Comparison of ENCODE assay signal across 8 mouse cellular contexts in genomic region chrX:73715476-73716108, GRCm38 (mm10). TPM values are rescaled to one million over a fixed set of nuclear protein-coding genes. Genes with fewer than 3 reads are reported as not detected.
DNase-seq lines count a peak whose midpoint lies in the region; ATAC-seq and TF ChIP-seq lines count a peak whose summit lies in the region.

No protein-coding gene starts in this region.

- H3K4me2 ChIP-seq in neural tube, embryonic 14.5 days (ENCODE audit: low read depth, low read length), result peak overlapping the region; percentile 57

- no peaks in the 10 kb centered on the region for H3K27me3 ChIP-seq in neural tube, embryonic 14.5 days (ENCODE audit: control insufficient read depth, insufficient read depth, low read length)

- peak overlapping the region; percentile 87 for H3K4me3 ChIP-seq in lung, adult 2 months (replicated peaks; ENCODE audit: extremely low read depth, low read depth, low read length)
- peak overlapping the region; percentile 43 for H3K4me3 ChIP-seq in neural tube, embryonic 14.5 days (ENCODE audit: low read depth, low read length)

- WGBS in lung, adult 2 months, result 36% methylated on average over 21 of the region's 21 CpGs
- WGBS in neural tube, embryonic 14.5 days, result 24% methylated on average over 20 of the region's 21 CpGs

- no peak for TF ChIP-seq CTCF in lung, adult 2 months (IDR thresholded peaks at IDR 0.05; ENCODE audit: insufficient read depth, low read length)

- no peaks in the 10 kb centered on the region for H3K9me3 ChIP-seq in neural tube, embryonic 14.5 days (ENCODE audit: control insufficient read depth, low read length)

- TF ChIP-seq POLR2A in lung, adult 2 months (IDR thresholded peaks at IDR 0.05; ENCODE audit: borderline replicate concordance, extremely low read depth, low read depth, low read length), result no peak

- H3K9ac ChIP-seq in neural tube, embryonic 14.5 days (replicated peaks; ENCODE audit: low read depth, low read length), result peak overlapping the region; percentile 51; the same call in 1 of the 2 replicates

- H3K27ac ChIP-seq in neural tube, embryonic 14.5 days (ENCODE audit: low read depth, low read length), result no peak overlapping the region; the same call in 1 of the 2 replicates

- peaks cover 13% of the 10 kb centered on the region for H3K4me1 ChIP-seq in lung, adult 2 months (ENCODE audit: control insufficient read depth, insufficient read depth, low read length)
- peaks cover 17% of the 10 kb centered on the region for H3K4me1 ChIP-seq in neural tube, embryonic 14.5 days (ENCODE audit: control insufficient read depth, insufficient read depth, low read length)

- peak; percentile 53 for ATAC-seq in neural tube, embryonic 14.5 days (ENCODE audit: low read depth)

- H3K36me3 ChIP-seq in neural tube, embryonic 14.5 days (ENCODE audit: control insufficient read depth, insufficient read depth, low read length), result no peaks in the 10 kb centered on the region

- DNase-seq in B cell, adult 2 months, result peak; percentile 29 to 30
- DNase-seq in MN1 (ENCODE audit: low spot score), result peak; percentile 55
- DNase-seq in cerebellum, postnatal 25 days, result peak; percentile 47 to 58
- peak; percentile 32 for DNase-seq in gastrocnemius, postnatal 25 days
- DNase-seq in kidney, adult 11 months, result peak; percentile 53
- DNase-seq in lung, adult 2 months, result peak; percentile 23
- peak; percentile 43 for DNase-seq in yolk sac, embryonic 10.5 days (ENCODE audit: low spot score)

RNA-seq across cellular contexts. Expression of gene Bcap31, which starts 0.4 kb away (rescaled TPM):
- 10 to 100 TPM; 45.9 to 58.5 TPM for total RNA-seq in gastrocnemius, postnatal 25 days (2021)
- 39.7 and 71.0 TPM in 2 replicates for polyA plus RNA-seq in lung, adult 2 months (2012; rRNA removed)
- 112 and 132 TPM in 2 replicates for polyA plus RNA-seq in neural tube, embryonic 14.5 days (2014; fragmentation: Nextera tagmentation; extraction: Ambion mirVana)

RNA-seq across cellular contexts. Expression of gene Abcd1, which starts 0.8 kb away (rescaled TPM):
- 10 to 100 TPM; 22.8 to 30.4 TPM for total RNA-seq in gastrocnemius, postnatal 25 days (2021)
- polyA plus RNA-seq in lung, adult 2 months (2012; rRNA removed), result 49.9 and 53.6 TPM in 2 replicates
- 9.2 and 10.2 TPM in 2 replicates for polyA plus RNA-seq in neural tube, embryonic 14.5 days (2014; fragmentation: Nextera tagmentation; extraction: Ambion mirVana)

RNA-seq across cellular contexts. Expression of gene Plxnb3, which starts 41.3 kb away (rescaled TPM):
- total RNA-seq in gastrocnemius, postnatal 25 days (2021), result under 1 TPM; 0.61 to 0.67 TPM
- polyA plus RNA-seq in lung, adult 2 months (2012; rRNA removed), result 1.3 and 1.4 TPM in 2 replicates
- 0.07 and 0.73 TPM in 2 replicates for polyA plus RNA-seq in neural tube, embryonic 14.5 days (2014; fragmentation: Nextera tagmentation; extraction: Ambion mirVana)

RNA-seq across cellular contexts. Expression of gene Slc6a8, which starts 42.6 kb away (rescaled TPM):
- total RNA-seq in gastrocnemius, postnatal 25 days (2021), result 100 to 1,000 TPM in 1 of 2 experiments, 10 to 100 TPM in 1; 96.2 to 127 TPM
- polyA plus RNA-seq in lung, adult 2 months (2012; rRNA removed), result 47.8 and 59.1 TPM in 2 replicates
- 9.7 and 11.6 TPM in 2 replicates for polyA plus RNA-seq in neural tube, embryonic 14.5 days (2014; fragmentation: Nextera tagmentation; extraction: Ambion mirVana)

RNA-seq across cellular contexts. Expression of gene Pnck, which starts 55.7 kb away (rescaled TPM):
- total RNA-seq in gastrocnemius, postnatal 25 days (2021), result 10 to 100 TPM in 1 of 2 experiments, 1 to 10 TPM in 1; 8.6 to 10.3 TPM
- 5.1 and 6.1 TPM in 2 replicates for polyA plus RNA-seq in lung, adult 2 months (2012; rRNA removed)
- polyA plus RNA-seq in neural tube, embryonic 14.5 days (2014; fragmentation: Nextera tagmentation; extraction: Ambion mirVana), result 142 and 186 TPM in 2 replicates
